Mouse (Mus musculus): Measurements from ENCODE around the gene 2200002D01Rik. TPM values are rescaled to one million over a fixed set of nuclear protein-coding genes. Genes with fewer than 3 reads are reported as not detected.

2200002D01Rik gene
- polyA plus RNA-seq, 2 experiments: 1.3 to 4.8 TPM

DNA sequence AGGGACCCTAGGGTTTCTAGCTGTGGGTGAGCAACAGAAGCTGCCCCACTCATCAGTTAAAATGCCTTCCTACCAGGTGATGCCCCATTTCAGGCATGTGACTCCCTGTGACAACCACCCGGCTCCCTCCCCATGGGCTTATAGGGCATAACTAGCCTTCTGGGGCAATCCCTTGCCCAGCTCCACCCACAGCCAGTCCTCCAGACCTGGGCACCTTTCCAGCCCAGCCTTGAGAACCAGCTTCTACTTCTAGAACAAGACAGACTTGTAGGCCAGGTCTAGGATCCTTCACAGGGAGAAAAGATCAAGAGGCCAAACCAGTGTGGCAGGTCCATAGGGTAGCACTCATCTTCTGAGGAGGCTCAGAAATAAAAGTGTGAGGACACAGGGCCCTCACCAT, 9.1 kb upstream of the 2200002D01Rik start:
- no peak overlapping the region for H3K4me3 ChIP-seq (ENCODE audit: insufficient read depth in 1 of 2, low read depth in 2 of 2, low read length in 2 of 2)
- TF ChIP-seq CTCF (IDR thresholded peaks at IDR 0.05; ENCODE audit: low read depth) (no peak), EP300 (IDR thresholded peaks at IDR 0.05; ENCODE audit: low read depth) (no peak)
- H3K9me3 ChIP-seq (ENCODE audit: control insufficient read depth, low read length): no peaks in the 10 kb centered on the region
- H3K9ac ChIP-seq (replicated peaks): no peak overlapping the region
- no peaks in the 10 kb centered on the region for H3K27me3 ChIP-seq (ENCODE audit: control insufficient read depth, insufficient read depth, low read length)
- ATAC-seq (ENCODE audit: insufficient read depth) (no peak), DNase-seq (ENCODE audit: low read depth in 3 of 3, low spot score in 3 of 3) (no peak)
- WGBS (ENCODE audit: insufficient replicate concordance): 58% methylated on average over 1 of the region's 1 CpGs
- H3K27ac ChIP-seq: no peak overlapping the region
- no peak overlapping the region for H3K4me2 ChIP-seq (ENCODE audit: low read depth)
- peaks cover 0 to 14% of the 10 kb centered on the region in 2 experiments; a peak in 2 of 4 replicates for H3K4me1 ChIP-seq (replicated peaks; ENCODE audit: control insufficient read depth in 2 of 2, insufficient read depth in 2 of 2, low read length in 1 of 2)
- no peaks in the 10 kb centered on the region for H3K36me3 ChIP-seq (replicated peaks; ENCODE audit: control insufficient read depth, insufficient read depth, low read depth)

GRCm38 (mm10) chr7:29255875-29256274, 7.6 kb upstream of the 2200002D01Rik start:
- DNase-seq (ENCODE audit: low read depth in 3 of 3, low spot score in 3 of 3): no peak

GRCm38 (mm10) chr7:29253842-29254241, 5.6 kb upstream of the 2200002D01Rik start:
- no peak for TF ChIP-seq CTCF (IDR thresholded peaks at IDR 0.05; ENCODE audit: low read depth)
- no peak for TF ChIP-seq EP300 (IDR thresholded peaks at IDR 0.05; ENCODE audit: low read depth)
- no peak overlapping the region for H3K9ac ChIP-seq (replicated peaks)
- peak; percentile 43; the same call in 1 of the 2 replicates for ATAC-seq (ENCODE audit: insufficient read depth)
- no peaks in the 10 kb centered on the region for H3K36me3 ChIP-seq (replicated peaks; ENCODE audit: control insufficient read depth, insufficient read depth, low read depth)
- H3K4me1 ChIP-seq (replicated peaks; ENCODE audit: control insufficient read depth in 2 of 2, insufficient read depth in 2 of 2, low read length in 1 of 2): peaks cover 0 to 14% of the 10 kb centered on the region in 2 experiments; a peak in 2 of 4 replicates
- H3K27me3 ChIP-seq (ENCODE audit: control insufficient read depth, insufficient read depth, low read length): no peaks in the 10 kb centered on the region
- H3K4me3 ChIP-seq (ENCODE audit: insufficient read depth in 1 of 2, low read depth in 2 of 2, low read length in 2 of 2): no peak overlapping the region
- H3K4me2 ChIP-seq (ENCODE audit: low read depth): no peak overlapping the region
- no peak overlapping the region for H3K27ac ChIP-seq
- no peak for DNase-seq (ENCODE audit: low read depth in 3 of 3, low spot score in 3 of 3)
- 22% methylated on average over 5 of the region's 5 CpGs for WGBS (ENCODE audit: insufficient replicate concordance)
- H3K9me3 ChIP-seq (ENCODE audit: control insufficient read depth, low read length): no peaks in the 10 kb centered on the region

More at GRCm38 (mm10) chr7:29255875-29256274, 7.6 kb upstream of the 2200002D01Rik start:
- no peaks in the 10 kb centered on the region for H3K9me3 ChIP-seq (ENCODE audit: control insufficient read depth, low read length)
- H3K36me3 ChIP-seq (replicated peaks; ENCODE audit: control insufficient read depth, insufficient read depth, low read depth): no peaks in the 10 kb centered on the region
- no peak for ATAC-seq (ENCODE audit: insufficient read depth)
- TF ChIP-seq CTCF (IDR thresholded peaks at IDR 0.05; ENCODE audit: low read depth) (no peak), EP300 (IDR thresholded peaks at IDR 0.05; ENCODE audit: low read depth) (no peak)
- H3K4me2 ChIP-seq (ENCODE audit: low read depth): no peak overlapping the region
- no peak overlapping the region for H3K4me3 ChIP-seq (ENCODE audit: insufficient read depth in 1 of 2, low read depth in 2 of 2, low read length in 2 of 2)
- no peaks in the 10 kb centered on the region for H3K27me3 ChIP-seq (ENCODE audit: control insufficient read depth, insufficient read depth, low read length)
- H3K27ac ChIP-seq: no peak overlapping the region
- peaks cover 0 to 14% of the 10 kb centered on the region in 2 experiments; a peak in 2 of 4 replicates for H3K4me1 ChIP-seq (replicated peaks; ENCODE audit: control insufficient read depth in 2 of 2, insufficient read depth in 2 of 2, low read length in 1 of 2)
- WGBS (ENCODE audit: insufficient replicate concordance): 71% methylated on average over 4 of the region's 4 CpGs
- no peak overlapping the region for H3K9ac ChIP-seq (replicated peaks)

DNA sequence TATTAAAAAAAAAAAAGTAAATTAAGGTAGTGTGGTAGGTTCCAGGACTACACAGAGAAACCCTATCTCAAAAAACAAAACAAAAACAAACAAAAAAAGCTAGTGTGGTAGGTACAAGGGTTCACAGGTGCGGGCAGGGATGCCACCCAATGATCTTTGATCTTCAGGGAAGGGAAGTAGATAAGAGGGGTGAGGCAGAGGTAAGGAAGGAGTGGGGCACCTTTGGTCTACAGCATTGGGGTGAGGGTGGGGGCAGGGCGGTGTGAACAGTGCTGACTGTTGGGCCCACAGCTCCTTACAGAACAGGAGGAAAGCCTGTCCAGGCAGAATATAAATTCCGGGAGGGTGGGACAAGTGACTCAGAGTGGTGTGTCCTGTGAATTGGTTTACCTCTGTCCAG, 2.9 kb upstream of the 2200002D01Rik start:
- no peak for TF ChIP-seq CTCF (IDR thresholded peaks at IDR 0.05; ENCODE audit: low read depth)
- no peak for TF ChIP-seq EP300 (IDR thresholded peaks at IDR 0.05; ENCODE audit: low read depth)
- DNase-seq (ENCODE audit: low read depth in 3 of 3, low spot score in 3 of 3) (no peak), ATAC-seq (ENCODE audit: insufficient read depth) (no peak)
- H3K9me3 ChIP-seq (ENCODE audit: control insufficient read depth, low read length): no peaks in the 10 kb centered on the region
- H3K9ac ChIP-seq (replicated peaks): no peak overlapping the region
- no peak overlapping the region for H3K4me2 ChIP-seq (ENCODE audit: low read depth)
- peaks cover 0 to 14% of the 10 kb centered on the region in 2 experiments; a peak in 2 of 4 replicates for H3K4me1 ChIP-seq (replicated peaks; ENCODE audit: control insufficient read depth in 2 of 2, insufficient read depth in 2 of 2, low read length in 1 of 2)
- WGBS (ENCODE audit: insufficient replicate concordance): 44% methylated on average over 3 of the region's 3 CpGs
- H3K27ac ChIP-seq: no peak overlapping the region
- H3K36me3 ChIP-seq (replicated peaks; ENCODE audit: control insufficient read depth, insufficient read depth, low read depth): no peaks in the 10 kb centered on the region
- H3K4me3 ChIP-seq (ENCODE audit: insufficient read depth in 1 of 2, low read depth in 2 of 2, low read length in 2 of 2): no peak overlapping the region
- no peaks in the 10 kb centered on the region for H3K27me3 ChIP-seq (ENCODE audit: control insufficient read depth, insufficient read depth, low read length)

GRCm38 (mm10) chr7:29247706-29248105, 560 bp downstream of the 2200002D01Rik start:
- Histone ChIP-seq H3K9me3 (ENCODE audit: control insufficient read depth, low read length) (no peaks in the 10 kb centered on the region), H3K4me2 (ENCODE audit: low read depth) (peak overlapping the region; percentile 70), H3K4me1 (replicated peaks; ENCODE audit: control insufficient read depth in 2 of 2, insufficient read depth in 2 of 2, low read length in 1 of 2) (no peaks in the 10 kb centered on the region), H3K27me3 (ENCODE audit: control insufficient read depth, insufficient read depth, low read length) (no peaks in the 10 kb centered on the region), H3K27ac (no peak overlapping the region), H3K36me3 (replicated peaks; ENCODE audit: control insufficient read depth, insufficient read depth, low read depth) (no peaks in the 10 kb centered on the region), H3K4me3 (ENCODE audit: insufficient read depth in 1 of 2, low read depth in 2 of 2, low read length in 2 of 2) (peak overlapping the region; percentile 14 to 42), H3K9ac (replicated peaks) (no peak overlapping the region; the same call in 1 of the 2 replicates)
- TF ChIP-seq CTCF (IDR thresholded peaks at IDR 0.05; ENCODE audit: low read depth): no peak
- TF ChIP-seq EP300 (IDR thresholded peaks at IDR 0.05; ENCODE audit: low read depth): no peak
- ATAC-seq (ENCODE audit: insufficient read depth) (0 out of 2 replicates have a peak, but pooled peaks have one; percentile 16), DNase-seq (ENCODE audit: low read depth in 3 of 3, low spot score in 3 of 3) (no peak)
- WGBS (ENCODE audit: insufficient replicate concordance): 30% methylated on average over 19 of the region's 19 CpGs

Data from liver, embryonic 14.5 days (tissue).